Mouse (Mus musculus) left cerebral cortex, adult 8-10 months (tissue): Measurements from ENCODE around the gene Htr2c. TPM values are rescaled to one million over a fixed set of nuclear protein-coding genes. Genes with fewer than 3 reads are reported as not detected.

Experiments used
- DNase-seq, 2 experiments: peaks; one replicate each; pipeline ENCODE4 v3.0.0; 2022; ENCODE audit warnings: low spot score in 2 of 2
- microRNA-seq, 2 experiments: library from miRNA; unstranded; fragments of <30 nt; microRNA quantifications; one replicate each; pipeline ENCODE4 v1.2.0; 2022
- total RNA-seq, 4 experiments: library from RNA; stranded (reverse); gene quantifications; 2 replicates each; pipeline ENCODE4 v1.2.4; 2022

Htr2c gene
- total RNA-seq = 10 to 100 TPM; 31.1 to 35.8 (median 34.7) TPM

- DNase-seq = peak; percentile 22 to 29
These were observed at the start of gene Htr2c for GRCm38 (mm10) chrX:146962258-146962913. TSS of gene Htr2c (plus strand) at chrX:146962513.

- no peak for DNase-seq
These were observed 34.1 kb upstream of the Htr2c start for GRCm38 (mm10) chrX:146928251-146928650.

GRCm38 (mm10) chrX:146936332-146936731, 26.0 kb upstream of the Htr2c start:
- no peak for DNase-seq

- DNase-seq = no peak
These were observed 16.0 kb upstream of the Htr2c start for GRCm38 (mm10) chrX:146946216-146946886.

- DNase-seq = no peak
These were observed 15.3 kb upstream of the Htr2c start for GRCm38 (mm10) chrX:146946996-146947395.

- no peak for DNase-seq
These were observed 3.7 kb upstream of the Htr2c start for GRCm38 (mm10) chrX:146958608-146959007.

- no peak for DNase-seq
These were observed 2.4 kb upstream of the Htr2c start for GRCm38 (mm10) chrX:146959960-146960359.

GRCm38 (mm10) chrX:146962914-146963547, 718 bp downstream of the Htr2c start:
- no peak for DNase-seq

GRCm38 (mm10) chrX:146979931-146980330, 17.6 kb downstream of the Htr2c start:
- no peak for DNase-seq

- DNase-seq = no peak
These were observed 93.4 kb downstream of the Htr2c start for GRCm38 (mm10) chrX:147055730-147056129.

GRCm38 (mm10) chrX:147071622-147072021, 109.3 kb downstream of the Htr2c start:
- DNase-seq = no peak

GRCm38 (mm10) chrX:147119155-147119554, 156.8 kb downstream of the Htr2c start:
- no peak for DNase-seq

- DNase-seq = no peak
These were observed 252.9 kb downstream of the Htr2c start for GRCm38 (mm10) chrX:147215251-147215650.

GRCm38 (mm10) chrX:147217382-147218013, 255.2 kb downstream of the Htr2c start:
- no peak for DNase-seq

- no peak for DNase-seq
These were observed 276.7 kb downstream of the Htr2c start for GRCm38 (mm10) chrX:147238806-147239542.

Small RNA genes within 50 kb of the gene (microRNA-seq; reads per million reads assigned to microRNA genes)
- 4.6 to 6.5 reads per million in 2 experiments for gene Gm22650
- 0 reads per million in 2 experiments for gene Gm24627
- 37.0 to 74.1 reads per million in 2 experiments for gene Mir1264
- 276 to 616 reads per million in 2 experiments for gene Mir1298
- gene Mir1912 = 1.8 to 2.1 reads per million in 2 experiments
- 39.3 to 45.4 reads per million in 2 experiments for gene Mir448
- gene Mir764 = 15.1 to 22.5 reads per million in 2 experiments
